Mouse (Mus musculus) stomach, postnatal 0 days (tissue): ENCODE measurements around the gene Cela1. TPM values are rescaled to one million over a fixed set of nuclear protein-coding genes. Genes with fewer than 3 reads are reported as not detected.

ENCODE experiments used
- ATAC-seq: fragments of 200-750 bp; cut with Nextera tagmentation; 2 replicates; pipeline ENCODE4 v1.8.0; 2017; ENCODE audit not compliant: low FRiP score, low TSS enrichment
- DNase-seq: peaks from one replicate; pipeline ENCODE4 v3.0.0-alpha.2; 2016; ENCODE audit warnings: low spot score
- H3K27ac ChIP-seq: fragments of 300-500 bp; sonication (generic); replicated peaks from 2 replicates; pipeline ENCODE4 v1.5.1; 2014; ENCODE audit warnings: mild to moderate bottlenecking, control low read depth
- H3K27me3 ChIP-seq: fragments of 300-500 bp; sonication (generic); 2 replicates; pipeline ENCODE4 v1.6.1; 2014; ENCODE audit warnings: low read length; ENCODE audit not compliant: control insufficient read depth, insufficient read depth
- H3K36me3 ChIP-seq: fragments of 300-500 bp; sonication (generic); 2 replicates; pipeline ENCODE4 v1.6.1; 2014; ENCODE audit warnings: low read length, mixed read lengths; ENCODE audit not compliant: control insufficient read depth, insufficient read depth
- H3K4me1 ChIP-seq: fragments of 300-500 bp; sonication (generic); replicated peaks from 2 replicates; pipeline ENCODE4 v1.6.1; 2014; ENCODE audit warnings: antibody characterized with exemption; ENCODE audit not compliant: control insufficient read depth, insufficient read depth
- H3K4me2 ChIP-seq: fragments of 300-500 bp; sonication (generic); replicated peaks from 2 replicates; pipeline ENCODE4 v1.6.1; 2014; ENCODE audit warnings: low read depth, mild to moderate bottlenecking, control low read depth, moderate library complexity
- H3K4me3 ChIP-seq: fragments of 300-500 bp; sonication (generic); 2 replicates; pipeline ENCODE4 v1.5.1; 2014; ENCODE audit warnings: low read depth, low read length, control low read depth
- H3K9ac ChIP-seq: fragments of 300-500 bp; sonication (generic); 2 replicates; pipeline ENCODE4 v1.6.1; 2014; ENCODE audit warnings: mild to moderate bottlenecking, low read length, control low read depth, mixed read lengths
- H3K9me3 ChIP-seq: fragments of 300-500 bp; sonication (generic); 2 replicates; pipeline ENCODE4 v1.6.1; 2016; ENCODE audit warnings: low read length; ENCODE audit not compliant: control insufficient read depth
- CTCF ChIP-seq: IDR thresholded peaks from 2 replicates; pipeline ENCODE4 v1.5.1; 2016; ENCODE audit warnings: antibody characterized with exemption, low read depth, mild to moderate bottlenecking, moderate library complexity
- EP300 ChIP-seq: optimal IDR thresholded peaks from 2 replicates; pipeline ENCODE3; 2016; ENCODE audit warnings: antibody characterized with exemption
- WGBS: fragments of 180-500 bp; shearing (Covaris S2); extraction: QIAGEN DNeasy Blood & Tissue Kit; methylation state at CpG from one replicate; pipeline ENCODE4 v1.1.7; 2014; 5-methylcytosine and 5-hydroxymethylcytosine counted together
- polyA plus RNA-seq: library from polyadenylated mRNA; unstranded; fragments of >200 nt; fragmentation: Nextera tagmentation; extraction: Ambion mirVana; gene quantifications from 2 replicates; pipeline ENCODE4 v1.2.1, GENCODE M21; 2015

The Cela1 gene
- polyA plus RNA-seq, 1 experiment from 2014 or later, result 24.1 TPM

DNA sequence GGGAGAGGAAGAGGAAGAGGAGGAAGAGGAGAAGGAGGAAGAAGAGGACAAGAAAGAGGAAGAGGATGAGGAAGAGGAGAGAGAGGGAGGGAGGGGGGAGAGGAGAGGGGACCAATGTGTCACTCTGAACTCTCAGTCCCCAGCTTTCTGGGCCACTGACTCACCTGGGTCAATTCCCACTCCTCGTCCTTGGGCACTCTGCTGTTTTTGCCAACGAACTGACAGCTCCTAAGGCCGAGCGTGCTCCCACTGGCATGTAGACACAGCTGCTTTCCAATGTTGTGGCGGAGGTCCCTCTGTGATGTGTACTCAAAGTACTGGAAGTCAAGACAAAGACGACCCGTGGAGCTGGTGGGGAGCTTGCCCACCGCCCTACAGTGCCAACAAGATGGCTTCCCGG, 6.7 kb upstream of the Cela1 start:
- Histone ChIP-seq H3K4me2 (no peak overlapping the region), H3K4me3 (no peak overlapping the region), H3K4me1 (no peaks in the 10 kb centered on the region), H3K36me3 (no peaks in the 10 kb centered on the region), H3K9ac (no peak overlapping the region), H3K27ac (no peak overlapping the region), H3K9me3 (no peaks in the 10 kb centered on the region; the same call in 1 of the 2 replicates), H3K27me3 (no peaks in the 10 kb centered on the region)
- DNase-seq, result no peak
- 87% methylated on average over 9 of the region's 9 CpGs for WGBS
- TF ChIP-seq CTCF (no peak), EP300 (no peak)
- no peak for ATAC-seq

DNA sequence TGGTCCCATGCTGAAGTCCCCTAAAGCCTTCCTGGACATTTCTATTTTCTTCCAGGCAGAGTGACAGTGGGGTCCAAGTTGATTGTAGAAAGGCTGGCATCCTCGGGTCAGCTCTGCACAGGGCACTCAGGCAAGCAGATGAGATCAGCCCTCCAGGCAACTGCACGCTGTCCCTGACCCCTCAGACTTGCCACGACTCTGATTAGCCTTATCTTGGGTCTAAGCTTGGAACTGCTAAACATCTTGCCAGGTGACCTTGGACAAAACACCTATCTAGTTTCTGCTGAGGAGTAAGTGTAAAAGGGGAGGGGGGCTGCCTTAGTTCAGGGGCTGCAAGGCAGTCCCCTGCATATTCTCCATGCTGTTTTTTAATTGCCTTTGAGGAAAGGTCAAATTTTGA, 4.3 kb upstream of the Cela1 start:
- no peak overlapping the region for H3K9ac ChIP-seq
- DNase-seq (no peak), ATAC-seq (no peak)
- H3K4me2 ChIP-seq, result no peak overlapping the region
- WGBS, result 53% methylated on average over 3 of the region's 3 CpGs
- no peaks in the 10 kb centered on the region for H3K27me3 ChIP-seq
- H3K36me3 ChIP-seq, result no peaks in the 10 kb centered on the region
- no peaks in the 10 kb centered on the region; the same call in 1 of the 2 replicates for H3K4me1 ChIP-seq
- TF ChIP-seq EP300 (no peak), CTCF (no peak)
- H3K4me3 ChIP-seq, result no peak overlapping the region
- no peak overlapping the region for H3K27ac ChIP-seq
- no peaks in the 10 kb centered on the region; the same call in 1 of the 2 replicates for H3K9me3 ChIP-seq

DNA sequence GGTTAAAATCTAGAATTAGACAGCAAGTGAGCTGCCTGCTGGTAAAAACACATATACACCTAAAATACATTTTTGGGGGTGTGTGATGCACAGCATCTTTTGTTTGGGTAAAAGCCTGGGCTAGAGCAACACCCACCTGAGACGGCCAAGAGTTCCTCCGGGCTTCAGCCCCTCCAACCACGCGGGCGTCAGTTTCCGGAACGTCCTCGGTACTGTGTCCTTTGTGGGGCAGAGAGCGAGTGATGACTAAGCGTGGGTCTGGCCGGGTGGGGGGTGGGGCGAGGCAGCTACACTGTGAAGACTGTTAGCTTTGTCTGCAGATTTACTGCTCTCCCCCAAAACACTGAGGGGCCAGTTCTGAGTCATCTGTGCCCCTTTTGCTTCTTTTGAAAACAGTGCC, 732 bp downstream of the Cela1 start:
- no peaks in the 10 kb centered on the region for H3K27me3 ChIP-seq
- H3K9ac ChIP-seq, result no peak overlapping the region
- DNase-seq (peak; percentile 73), ATAC-seq (peak; percentile 62; the same call in 1 of the 2 replicates)
- no peak overlapping the region for H3K4me3 ChIP-seq
- H3K4me2 ChIP-seq, result peak overlapping the region; percentile 31
- no peaks in the 10 kb centered on the region; the same call in 1 of the 2 replicates for H3K4me1 ChIP-seq
- 18% methylated on average over 12 of the region's 12 CpGs for WGBS
- H3K27ac ChIP-seq, result peak overlapping the region; percentile 45; the same call in 1 of the 2 replicates
- no peaks in the 10 kb centered on the region for H3K36me3 ChIP-seq
- no peak for TF ChIP-seq EP300
- TF ChIP-seq CTCF, result no peak
- H3K9me3 ChIP-seq, result no peaks in the 10 kb centered on the region; the same call in 1 of the 2 replicates

DNA sequence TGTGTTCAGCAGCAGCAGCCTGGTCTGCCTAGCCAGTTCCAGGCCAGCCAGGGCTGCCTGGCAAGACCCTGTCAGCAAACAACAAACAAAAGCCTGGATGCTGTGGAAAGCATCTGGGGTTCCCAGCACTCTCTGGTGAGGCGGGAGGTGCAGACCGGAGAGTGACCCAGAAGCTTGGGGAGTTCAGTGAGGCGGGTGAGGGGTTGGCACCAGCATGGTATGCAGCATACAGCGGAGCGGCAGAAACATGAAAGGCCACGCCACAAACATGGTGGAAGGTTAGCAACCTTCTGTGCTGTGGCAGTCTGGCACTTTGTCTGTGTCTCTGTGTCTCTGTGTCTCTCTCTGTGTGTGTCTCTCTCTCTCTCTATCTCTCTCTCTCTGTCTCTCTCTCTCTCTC, 1.3 kb downstream of the Cela1 start:
- Histone ChIP-seq H3K27ac (0 out of 2 replicates have a peak overlapping the region, but pooled peaks have one; percentile 8), H3K27me3 (no peaks in the 10 kb centered on the region), H3K4me2 (no peak overlapping the region), H3K36me3 (no peaks in the 10 kb centered on the region), H3K9me3 (no peaks in the 10 kb centered on the region; the same call in 1 of the 2 replicates), H3K4me1 (no peaks in the 10 kb centered on the region; the same call in 1 of the 2 replicates), H3K4me3 (no peak overlapping the region), H3K9ac (no peak overlapping the region)
- peak; percentile 23 for DNase-seq
- ATAC-seq, result no peak
- TF ChIP-seq CTCF (no peak), EP300 (no peak)
- 69% methylated on average over 6 of the region's 6 CpGs for WGBS

DNA sequence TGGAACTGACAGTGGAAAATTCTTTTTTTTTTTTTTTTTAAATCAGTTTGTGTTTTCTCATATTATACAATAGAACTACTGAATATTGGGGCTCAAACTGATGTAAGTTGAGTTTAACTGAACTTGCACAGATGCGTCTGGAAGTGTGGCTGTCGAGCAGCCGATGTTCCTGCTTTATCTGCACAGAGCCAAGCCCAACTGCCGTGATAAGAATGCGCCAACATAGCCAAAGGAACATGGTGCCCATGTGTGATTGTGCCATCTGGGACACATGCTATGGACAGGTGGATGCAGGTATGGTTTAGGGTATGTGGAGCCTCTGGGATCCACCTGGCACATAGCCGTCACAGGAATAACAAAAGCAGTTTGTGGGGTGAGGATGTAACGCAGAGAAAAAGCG, 1.9 kb downstream of the Cela1 start:
- WGBS, result 75% methylated on average over 8 of the region's 8 CpGs
- TF ChIP-seq CTCF (no peak), EP300 (no peak)
- H3K9ac ChIP-seq, result no peak overlapping the region
- H3K36me3 ChIP-seq, result no peaks in the 10 kb centered on the region
- DNase-seq (peak; percentile 15), ATAC-seq (no peak)
- H3K9me3 ChIP-seq, result no peaks in the 10 kb centered on the region; the same call in 1 of the 2 replicates
- H3K4me3 ChIP-seq, result no peak overlapping the region
- H3K27ac ChIP-seq, result no peak overlapping the region
- no peaks in the 10 kb centered on the region; the same call in 1 of the 2 replicates for H3K4me1 ChIP-seq
- no peaks in the 10 kb centered on the region for H3K27me3 ChIP-seq
- H3K4me2 ChIP-seq, result no peak overlapping the region

DNA sequence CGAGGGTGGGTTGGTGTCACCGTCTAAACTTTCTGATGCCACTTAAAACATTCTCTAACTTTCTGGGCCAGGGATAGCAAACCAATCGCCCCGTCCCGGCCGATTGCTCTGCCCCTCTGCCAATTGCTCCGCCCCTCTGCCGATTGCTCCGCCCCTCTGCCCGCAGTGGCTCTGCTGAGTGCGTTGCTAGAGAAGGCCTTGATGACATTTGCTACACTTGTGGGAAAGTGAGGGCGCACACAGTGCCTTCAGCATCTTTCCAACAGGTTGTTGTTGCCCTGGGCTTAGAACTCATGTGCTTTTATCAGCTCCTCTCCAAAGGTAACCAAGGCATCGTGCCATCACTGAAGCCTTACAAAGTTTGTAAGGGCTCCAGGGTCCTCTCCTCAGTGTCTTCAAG, 2.5 kb downstream of the Cela1 start:
- no peaks in the 10 kb centered on the region for H3K27me3 ChIP-seq
- no peaks in the 10 kb centered on the region for H3K36me3 ChIP-seq
- H3K4me2 ChIP-seq, result no peak overlapping the region
- ATAC-seq, result no peak
- no peak for TF ChIP-seq CTCF
- peak; percentile 56 for DNase-seq
- no peak overlapping the region for H3K4me3 ChIP-seq
- H3K9me3 ChIP-seq, result no peaks in the 10 kb centered on the region; the same call in 1 of the 2 replicates
- no peak overlapping the region for H3K27ac ChIP-seq
- WGBS, result 22% methylated on average over 13 of the region's 13 CpGs
- no peaks in the 10 kb centered on the region; the same call in 1 of the 2 replicates for H3K4me1 ChIP-seq
- no peak overlapping the region for H3K9ac ChIP-seq
